Comparison of ENCODE assay signal across 8 mouse cellular contexts in the genomic region with DNA sequence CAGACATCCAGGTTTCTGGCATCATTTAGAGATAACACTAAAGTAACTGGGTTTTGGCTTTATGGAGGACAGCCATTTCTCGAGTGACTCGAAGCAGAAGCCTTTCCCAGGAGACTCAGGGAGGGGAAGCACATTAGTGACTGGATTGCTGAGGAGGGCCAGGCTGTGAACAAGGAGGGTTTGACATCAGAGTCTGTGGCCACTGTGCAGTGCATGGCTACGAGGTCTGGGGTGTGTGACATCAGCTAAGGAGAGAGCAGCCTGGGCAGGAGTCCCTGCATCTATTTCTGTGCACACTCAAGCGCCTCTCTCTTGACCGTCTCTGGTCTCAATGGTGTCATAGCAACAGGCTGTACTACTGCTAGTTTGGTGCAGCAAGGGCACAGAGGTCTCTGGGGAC.
DNase-seq lines count a peak whose midpoint lies in the region; ATAC-seq and TF ChIP-seq lines count a peak whose summit lies in the region.
"Had no signal": no experiment of that assay in that cellular context is flagged by ENCODE, and none has a peak within 500 bp of the region (broad histone marks: within the 10 kb centered on the region; RNA-seq: fewer than 3 reads in every experiment).

No protein-coding gene starts in this region.

- no peak overlapping the region for H3K4me3 ChIP-seq in testis, adult 2 months (ENCODE audit: control insufficient read depth, low read depth, low read length)
- H3K4me3 ChIP-seq in heart, embryonic 12.5 days = no peak overlapping the region
- no peak overlapping the region for H3K4me3 ChIP-seq in limb, embryonic 15.5 days

- H3K27ac ChIP-seq in testis, adult 2 months (ENCODE audit: control insufficient read depth, insufficient read depth, low read depth, low read length) = peak overlapping the region; percentile 7; the same call in 1 of the 2 replicates
- peak overlapping the region; percentile 84 for H3K27ac ChIP-seq in heart, embryonic 12.5 days (ENCODE audit: poor library complexity, severe bottlenecking)
- 0 out of 2 replicates have a peak overlapping the region, but pooled peaks have one; percentile 4 for H3K27ac ChIP-seq in limb, embryonic 15.5 days

- TF ChIP-seq CTCF in testis, adult 2 months (IDR thresholded peaks at IDR 0.05; ENCODE audit: control insufficient read depth, insufficient read depth, insufficient replicate concordance, low read depth, low read length) = no peak

- no peak for ATAC-seq in heart, embryonic 12.5 days (ENCODE audit: insufficient number of reproducible peaks, low FRiP score)
- no peak for ATAC-seq in limb, embryonic 15.5 days (ENCODE audit: insufficient number of reproducible peaks, low FRiP score, low TSS enrichment, low read depth)

- H3K27me3 ChIP-seq in testis, adult 2 months (ENCODE audit: control insufficient read depth, insufficient read depth, low read length) = no peaks in the 10 kb centered on the region
- H3K27me3 ChIP-seq in heart, embryonic 12.5 days (replicated peaks) = peaks cover 6% of the 10 kb centered on the region
- no peaks in the 10 kb centered on the region for H3K27me3 ChIP-seq in limb, embryonic 15.5 days

- H3K9me3 ChIP-seq in heart, embryonic 12.5 days (replicated peaks) = peaks cover 8% of the 10 kb centered on the region
- H3K9me3 ChIP-seq in limb, embryonic 15.5 days = peaks cover 5% of the 10 kb centered on the region; the same call in 1 of the 2 replicates

- WGBS in heart, embryonic 12.5 days = 7% methylated on average over 5 of the region's 5 CpGs
- WGBS in limb, embryonic 15.5 days = 37% methylated on average over 5 of the region's 5 CpGs

- peak overlapping the region; percentile 55 for H3K9ac ChIP-seq in heart, embryonic 12.5 days
- H3K9ac ChIP-seq in limb, embryonic 15.5 days = 0 out of 2 replicates have a peak overlapping the region, but pooled peaks have one; percentile 8

- no peak for TF ChIP-seq POLR2A in testis, adult 2 months (IDR thresholded peaks at IDR 0.05; ENCODE audit: control insufficient read depth, low read depth, low read length)

- H3K36me3 ChIP-seq in testis, adult 2 months (ENCODE audit: control insufficient read depth, insufficient read depth, low read length) = no peaks in the 10 kb centered on the region
- peaks cover 9% of the 10 kb centered on the region for H3K36me3 ChIP-seq in heart, embryonic 12.5 days
- H3K36me3 ChIP-seq in limb, embryonic 15.5 days = peaks cover 37% of the 10 kb centered on the region

- no peak for DNase-seq in testis, postnatal 14 days (ENCODE audit: low spot score)
- DNase-seq in urinary bladder, postnatal 10 days (ENCODE audit: low spot score) = no peak
- no peak for DNase-seq in c-Kit-positive CD71-positive TER-119-positive erythroid progenitor cells, embryonic 14.5 days (ENCODE audit: low spot score)
- DNase-seq in cerebellum, postnatal 10 days = no peak
- DNase-seq: thymus, adult 18-20 months had no signal

- peak overlapping the region; percentile 53 for H3K4me2 ChIP-seq in heart, embryonic 12.5 days
- H3K4me2 ChIP-seq in limb, embryonic 15.5 days = no peak overlapping the region

- no peaks in the 10 kb centered on the region for H3K4me1 ChIP-seq in testis, adult 2 months (ENCODE audit: control insufficient read depth, insufficient read depth, low read length)
- H3K4me1 ChIP-seq in heart, embryonic 12.5 days (replicated peaks) = peaks cover 55% of the 10 kb centered on the region
- H3K4me1 ChIP-seq in limb, embryonic 15.5 days = peaks cover 18% of the 10 kb centered on the region

Comparison
In these comparisons a context has a peak if more than half of its experiments do, and no peak if none do; other contexts are left out.
1. H3K27ac ChIP-seq: peak in every context shown above with its lines; median percentile 84 in heart, embryonic 12.5 days; 7 in testis, adult 2 months; 4 in limb, embryonic 15.5 days.